Mouse (Mus musculus) cortical plate, adult 2 months (tissue): ENCODE measurements around the gene Sde2.

Source experiments
- CTCF ChIP-seq: fragments of 200-500 bp; IDR thresholded peaks from 2 replicates; pipeline ENCODE4 v1.5.1; 2011; ENCODE audit warnings: mild to moderate bottlenecking, control low read depth, low read length; ENCODE audit not compliant: insufficient read depth; ENCODE audit errors: extremely low read depth
- POLR2A ChIP-seq: fragments of 200-500 bp; IDR thresholded peaks from 2 replicates; pipeline ENCODE4 v1.6.1; 2011; ENCODE audit warnings: mild to moderate bottlenecking, low read length, control low read depth; ENCODE audit not compliant: insufficient read depth; ENCODE audit errors: extremely low read depth

DNA sequence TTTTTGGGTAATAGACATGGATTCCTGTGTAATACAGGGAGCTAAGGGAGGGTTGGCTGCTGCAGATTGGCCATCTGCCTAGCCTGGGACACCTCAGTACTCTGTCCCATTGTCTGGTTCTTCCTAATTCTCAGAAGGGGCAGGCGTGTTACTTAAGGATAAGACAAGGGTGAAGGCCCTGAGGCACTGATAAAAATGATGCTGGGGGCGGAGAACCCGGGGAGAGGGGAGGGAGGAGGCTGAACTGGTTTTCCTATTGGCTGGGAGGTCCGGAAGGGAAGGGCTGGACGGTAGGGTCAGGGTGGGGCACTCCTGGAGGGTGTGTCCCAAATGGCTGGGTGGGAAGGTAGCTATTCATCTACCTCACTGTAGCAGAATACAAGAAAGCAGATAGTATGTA lies 52.0 kb downstream of the Sde2 start:
- TF ChIP-seq CTCF (no peak), POLR2A (no peak)
